Mouse (Mus musculus) bone marrow, adult 2 months (tissue): ENCODE measurements around the gene Aph1a.

Source experiments
- CTCF ChIP-seq: fragments of 200-500 bp; IDR thresholded peaks from 2 replicates; pipeline ENCODE4 v1.5.1; 2011; ENCODE audit warnings: low read length, control low read depth; ENCODE audit not compliant: control insufficient read depth, insufficient read depth
- POLR2A ChIP-seq: fragments of 200-500 bp; IDR thresholded peaks from 2 replicates; pipeline ENCODE4 v1.6.1; 2011; ENCODE audit warnings: low read depth, mild to moderate bottlenecking, control low read depth, low read length, borderline replicate concordance; ENCODE audit not compliant: control insufficient read depth

DNA sequence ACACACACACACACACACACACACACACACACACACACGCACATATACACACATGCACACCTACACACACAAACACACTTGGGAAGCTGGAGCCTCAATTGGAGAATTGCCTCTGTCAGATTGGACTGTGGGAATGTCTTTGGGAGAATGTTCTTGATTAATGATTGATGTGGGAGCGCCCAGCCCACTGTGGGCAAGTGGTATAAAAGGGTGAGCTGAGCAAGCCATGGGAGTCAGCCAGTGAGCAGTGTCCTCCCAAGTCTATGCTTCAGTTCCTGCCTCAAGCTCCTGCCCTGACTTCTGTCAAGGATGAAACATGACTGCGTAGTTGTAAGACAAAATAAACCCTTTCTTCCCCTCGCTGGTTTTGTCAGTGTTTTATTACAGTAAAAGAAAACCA lies 6.2 kb upstream of the Aph1a start:
- TF ChIP-seq CTCF (no peak), POLR2A (no peak)
